Mouse (Mus musculus) layer of hippocampus, postnatal 10 days (tissue): Measurements from ENCODE around the gene Tpte. TPM values are rescaled to one million over a fixed set of nuclear protein-coding genes. Genes with fewer than 3 reads are reported as not detected.

ENCODE experiments used
- total RNA-seq, 2 experiments: library from RNA; stranded (reverse); gene quantifications; 2 replicates each; pipeline ENCODE4 v1.2.3; 2021

Tpte gene
- total RNA-seq, 2 experiments from 2014 or later = not detected

Other genes with a start within 250 kb of the Tpte start
- 1 to 10 TPM; 3.7 to 4.2 TPM for gene Atp7b, start 223.1 kb upstream of the Tpte start, total RNA-seq
- 10 to 100 TPM; 26.7 to 33.2 TPM for gene Alg11, start 222.7 kb upstream of the Tpte start, total RNA-seq
- under 1 TPM; 0.62 to 0.91 TPM for gene Nek5, start 158.4 kb upstream of the Tpte start, total RNA-seq
- 1 to 10 TPM; 3.0 TPM for gene Nek3, start 117.0 kb upstream of the Tpte start, total RNA-seq
- gene Ckap2, start 97.6 kb upstream of the Tpte start, total RNA-seq = 1 to 10 TPM; 4.8 to 5.8 TPM
- 10 to 100 TPM; 36.1 to 36.8 TPM for gene Vps36, start 90.6 kb upstream of the Tpte start, total RNA-seq
- gene Thsd1, start 56.1 kb upstream of the Tpte start, total RNA-seq = 1 to 10 TPM; 7.0 to 7.7 TPM
- gene Slc25a15, start 115.2 kb downstream of the Tpte start, total RNA-seq = 1 to 10 TPM; 8.2 to 8.9 TPM
- gene Mrps31, start 127.9 kb downstream of the Tpte start, total RNA-seq = 10 to 100 TPM; 19.5 to 20.7 TPM